Mouse (Mus musculus): Measurements from ENCODE around the gene Sergef. TPM values are rescaled to one million over a fixed set of nuclear protein-coding genes. Genes with fewer than 3 reads are reported as not detected.

Sergef gene
- polyA plus RNA-seq, 1 experiment from 2014 or later = 13.4 TPM

- in situ Hi-C loops (cut with MboI; ENCODE audit: low pct_unique_long_range_greater_than_20kb) = no loop called here
- no peak for ATAC-seq
- POLR2A ChIA-PET = no interaction called here
These were observed 97.5 kb downstream of the Sergef start for GRCm38 (mm10) chr7:46542117-46542516.

GRCm38 (mm10) chr7:46540616-46541015 lies 99.0 kb downstream of the Sergef start:
- POLR2A ChIA-PET = no interaction called here
- DNase-seq (ENCODE audit: low read depth, low spot score) (no peak), ATAC-seq (no peak)
- in situ Hi-C loops (cut with MboI; ENCODE audit: low pct_unique_long_range_greater_than_20kb) = no loop called here
- no peak for TF ChIP-seq CTCF (IDR thresholded peaks at IDR 0.05)
- CTCF ChIA-PET = no interaction called here
- no peaks in the 10 kb centered on the region for H3K27me3 ChIP-seq

More at GRCm38 (mm10) chr7:46542117-46542516, 97.5 kb downstream of the Sergef start:
- DNase-seq (ENCODE audit: low read depth, low spot score) = no peak
- H3K27me3 ChIP-seq = no peaks in the 10 kb centered on the region
- CTCF ChIA-PET = no interaction called here
- no peak for TF ChIP-seq CTCF (IDR thresholded peaks at IDR 0.05)

GRCm38 (mm10) chr7:46536456-46537097 lies 103.0 kb downstream of the Sergef start:
- H3K27me3 ChIP-seq = no peaks in the 10 kb centered on the region
- ATAC-seq (no peak), DNase-seq (ENCODE audit: low read depth, low spot score) (no peak)
- no peak for TF ChIP-seq CTCF (IDR thresholded peaks at IDR 0.05)
- in situ Hi-C loops (cut with MboI; ENCODE audit: low pct_unique_long_range_greater_than_20kb) = no loop called here
- ChIA-PET CTCF (no interaction called here), POLR2A (no interaction called here)

- in situ Hi-C loops (cut with MboI; ENCODE audit: low pct_unique_long_range_greater_than_20kb) = no loop called here
- POLR2A ChIA-PET = no interaction called here
- DNase-seq (ENCODE audit: low read depth, low spot score) = no peak
- TF ChIP-seq CTCF (IDR thresholded peaks at IDR 0.05) = no peak
- CTCF ChIA-PET = interaction anchor here (1.0 to 1.3 kb wide), 2 partner anchors 118 to 142 kb away, joined by 3 to 4 read pairs; no protein-coding TSS in a partner anchor
- no peaks in the 10 kb centered on the region for H3K27me3 ChIP-seq
- ATAC-seq = no peak
These were observed 104.2 kb downstream of the Sergef start for GRCm38 (mm10) chr7:46535429-46535799.

- no peak for TF ChIP-seq CTCF (IDR thresholded peaks at IDR 0.05)
- in situ Hi-C loops (cut with MboI; ENCODE audit: low pct_unique_long_range_greater_than_20kb) = no loop called here
- no peaks in the 10 kb centered on the region for H3K27me3 ChIP-seq
- CTCF ChIA-PET = interaction anchor here (1.0 to 1.3 kb wide), 2 partner anchors 118 to 142 kb away, joined by 3 to 4 read pairs; no protein-coding TSS in a partner anchor
- ATAC-seq = no peak
- no peak for DNase-seq (ENCODE audit: low read depth, low spot score)
- POLR2A ChIA-PET = no interaction called here
These were observed 104.7 kb downstream of the Sergef start for GRCm38 (mm10) chr7:46534767-46535428.

DNA sequence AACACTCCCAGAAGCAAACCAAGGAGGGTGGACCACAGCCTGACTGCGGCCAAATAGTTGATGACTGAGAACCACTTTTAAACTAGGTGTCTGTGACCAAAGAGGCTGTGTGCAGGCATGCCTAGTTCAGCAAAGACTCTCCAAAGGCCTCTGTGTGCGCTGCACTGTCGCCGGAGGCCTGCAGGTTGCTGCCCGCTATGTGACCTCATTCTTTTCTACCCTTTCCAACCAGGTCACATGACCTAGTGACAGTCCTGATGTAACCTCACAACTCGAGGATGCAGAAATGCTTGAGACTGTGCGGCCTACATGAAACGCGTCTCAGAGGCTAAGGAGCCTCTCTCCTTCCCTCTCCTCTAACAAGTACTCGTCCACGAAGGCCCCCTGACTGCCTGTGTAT lies 106.1 kb downstream of the Sergef start:
- ChIA-PET CTCF (no interaction called here), POLR2A (no interaction called here)
- in situ Hi-C loops (cut with MboI; ENCODE audit: low pct_unique_long_range_greater_than_20kb) = no loop called here
- H3K27me3 ChIP-seq = no peaks in the 10 kb centered on the region
- TF ChIP-seq CTCF (IDR thresholded peaks at IDR 0.05) = no peak
- ATAC-seq = no peak
- no peak for DNase-seq (ENCODE audit: low read depth, low spot score)

GRCm38 (mm10) chr7:46531345-46531744 lies 108.3 kb downstream of the Sergef start:
- no peaks in the 10 kb centered on the region for H3K27me3 ChIP-seq
- no peak for ATAC-seq
- POLR2A ChIA-PET = no interaction called here
- TF ChIP-seq CTCF (IDR thresholded peaks at IDR 0.05) = no peak
- in situ Hi-C loops (cut with MboI; ENCODE audit: low pct_unique_long_range_greater_than_20kb) = no loop called here
- DNase-seq (ENCODE audit: low read depth, low spot score) = no peak
- CTCF ChIA-PET = no interaction called here

GRCm38 (mm10) chr7:46529930-46530329 lies 109.7 kb downstream of the Sergef start:
- DNase-seq (ENCODE audit: low read depth, low spot score) = no peak
- no peak for ATAC-seq
- in situ Hi-C loops (cut with MboI; ENCODE audit: low pct_unique_long_range_greater_than_20kb) = no loop called here
- H3K27me3 ChIP-seq = no peaks in the 10 kb centered on the region
- ChIA-PET POLR2A (no interaction called here), CTCF (no interaction called here)
- TF ChIP-seq CTCF (IDR thresholded peaks at IDR 0.05) = no peak

- ATAC-seq (no peak), DNase-seq (ENCODE audit: low read depth, low spot score) (no peak)
- ChIA-PET POLR2A (no interaction called here), CTCF (no interaction called here)
- in situ Hi-C loops (cut with MboI; ENCODE audit: low pct_unique_long_range_greater_than_20kb) = no loop called here
- no peaks in the 10 kb centered on the region for H3K27me3 ChIP-seq
- no peak for TF ChIP-seq CTCF (IDR thresholded peaks at IDR 0.05)
These were observed 110.3 kb downstream of the Sergef start for GRCm38 (mm10) chr7:46529259-46529658.

- no peak for ATAC-seq
- no peak for TF ChIP-seq CTCF (IDR thresholded peaks at IDR 0.05)
- no peak for DNase-seq (ENCODE audit: low read depth, low spot score)
- H3K27me3 ChIP-seq = no peaks in the 10 kb centered on the region
- in situ Hi-C loops (cut with MboI; ENCODE audit: low pct_unique_long_range_greater_than_20kb) = no loop called here
- ChIA-PET POLR2A (no interaction called here), CTCF (no interaction called here)
These were observed 112.9 kb downstream of the Sergef start for GRCm38 (mm10) chr7:46526665-46527154.

DNA sequence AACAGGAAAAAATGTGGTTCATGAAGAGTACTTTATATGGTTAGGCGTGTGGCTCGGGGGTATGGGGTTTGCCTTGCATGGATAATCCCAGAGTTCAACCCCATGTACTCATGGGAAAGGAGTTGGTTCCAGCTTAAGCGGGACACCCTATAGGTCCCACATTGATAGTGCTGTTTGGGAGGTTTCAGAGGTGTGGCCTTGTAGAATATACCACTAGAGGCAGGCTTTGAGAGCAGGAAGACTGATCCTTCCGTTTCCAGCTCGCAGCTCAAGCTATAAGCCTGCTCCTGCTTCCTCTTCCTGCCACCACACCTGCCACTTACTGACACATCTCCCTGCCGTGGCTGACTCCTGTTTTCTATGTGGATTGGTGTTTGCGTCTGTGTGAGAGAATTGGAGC lies 116.4 kb downstream of the Sergef start:
- in situ Hi-C loops (cut with MboI; ENCODE audit: low pct_unique_long_range_greater_than_20kb) = no loop called here
- no peak for TF ChIP-seq CTCF (IDR thresholded peaks at IDR 0.05)
- ChIA-PET POLR2A (no interaction called here), CTCF (no interaction called here)
- no peak for DNase-seq (ENCODE audit: low read depth, low spot score)
- H3K27me3 ChIP-seq = no peaks in the 10 kb centered on the region
- no peak for ATAC-seq
